Comparison of ENCODE assay signal across 8 mouse cellular contexts in genomic region chr10:21158918-21159443, GRCm38 (mm10). TPM values are rescaled to one million over a fixed set of nuclear protein-coding genes. Genes with fewer than 3 reads are reported as not detected.
A peak's percentile ranks its signal among the peaks of the same experiment; 100 is the strongest.
DNase-seq lines count a peak whose midpoint lies in the region; ATAC-seq and TF ChIP-seq lines count a peak whose summit lies in the region.

No protein-coding gene starts in this region.

- H3K9me3 ChIP-seq in heart, embryonic 14.5 days (ENCODE audit: control insufficient read depth, low read length): no peaks in the 10 kb centered on the region

- peak overlapping the region; percentile 99 for H3K4me2 ChIP-seq in heart, embryonic 14.5 days (ENCODE audit: low read length)

- no peak for TF ChIP-seq CTCF in layer of hippocampus, adult 2 months (conservative IDR thresholded peaks at IDR 0.05)
- no peak for TF ChIP-seq CTCF in spleen, adult 2 months (IDR thresholded peaks at IDR 0.05; ENCODE audit: extremely low read depth, insufficient read depth, insufficient read length, insufficient replicate concordance)

- peaks cover 2 to 21% of the 10 kb centered on the region in 2 experiments; a peak in 2 of 4 replicates for H3K4me1 ChIP-seq in heart, embryonic 14.5 days (ENCODE audit: control insufficient read depth in 2 of 2, insufficient read depth in 2 of 2, low read length in 2 of 2)
- peaks cover 2% of the 10 kb centered on the region; the same call in 1 of the 2 replicates for H3K4me1 ChIP-seq in spleen, adult 2 months (ENCODE audit: control insufficient read depth, insufficient read depth, insufficient read length)

- TF ChIP-seq POLR2A in spleen, adult 2 months (IDR thresholded peaks at IDR 0.05; ENCODE audit: low read depth, low read length): no peak

- peak overlapping the region; percentile 60 for H3K4me3 ChIP-seq in layer of hippocampus, adult 2 months
- peak overlapping the region; percentile 51 to 74 for H3K4me3 ChIP-seq in heart, embryonic 14.5 days (ENCODE audit: control insufficient read depth in 1 of 2, insufficient read depth in 1 of 2, low read depth in 1 of 2, low read length in 2 of 2)
- peak overlapping the region; percentile 69 for H3K4me3 ChIP-seq in spleen, adult 2 months (ENCODE audit: extremely low read depth, insufficient read depth, insufficient read length)

- peaks cover 42% of the 10 kb centered on the region for H3K27me3 ChIP-seq in heart, embryonic 14.5 days (ENCODE audit: control insufficient read depth, insufficient read depth, low read length)
- H3K27me3 ChIP-seq in spleen, adult 2 months (ENCODE audit: control insufficient read depth, insufficient read depth, low read length): no peaks in the 10 kb centered on the region; the same call in 1 of the 2 replicates

- H3K9ac ChIP-seq in heart, embryonic 14.5 days (ENCODE audit: low read length): peak overlapping the region; percentile 82

- DNase-seq in layer of hippocampus, adult 2 months (ENCODE audit: low spot score in 2 of 2): no peak
- DNase-seq in layer of hippocampus, adult 9-11 months: no peak
- DNase-seq in cerebellum, adult 9-11 months: peak; percentile 14
- DNase-seq in kidney, postnatal 25 days: peak; percentile 47 to 72
- DNase-seq in spleen, adult 2 months (ENCODE audit: low read depth in 1 of 2, low spot score in 2 of 2): peak in 1 of 2 experiments; percentile 72
- no peak for DNase-seq in layer of hippocampus, adult 8-10 months (ENCODE audit: low spot score in 2 of 2)

- no peak for ATAC-seq in heart, embryonic 14.5 days (ENCODE audit: insufficient number of reproducible peaks, insufficient read depth, low FRiP score, low read depth)
- peak; percentile 61 for ATAC-seq in megakaryocyte, adult 5-6 weeks (ENCODE audit: poor library complexity, severe bottlenecking)

- 1% methylated on average over 34 of the region's 35 CpGs for WGBS in heart, embryonic 14.5 days
- under 1% methylated on average over 35 of the region's 35 CpGs for WGBS in spleen, adult 2 months

- no peak overlapping the region for H3K27ac ChIP-seq in layer of hippocampus, adult 2 months
- H3K27ac ChIP-seq in heart, embryonic 14.5 days (replicated peaks in 1 of 2; ENCODE audit: control insufficient read depth in 1 of 2, insufficient read depth in 1 of 2, low read depth in 2 of 2, low read length in 2 of 2): no peak overlapping the region
- H3K27ac ChIP-seq in spleen, adult 2 months (ENCODE audit: insufficient read depth, low read length): peak overlapping the region; percentile 62

- H3K36me3 ChIP-seq in heart, embryonic 14.5 days (ENCODE audit: control insufficient read depth, insufficient read depth, low read length): no peaks in the 10 kb centered on the region
- H3K36me3 ChIP-seq in spleen, adult 2 months (ENCODE audit: control insufficient read depth, insufficient read depth, low read length): no peaks in the 10 kb centered on the region

RNA-seq across cellular contexts. Expression of gene Myb, which starts 1.8 kb away (rescaled TPM):
- total RNA-seq in layer of hippocampus, adult 2 months (2021): under 1 TPM; 0.44 to 0.66 TPM
- polyA plus RNA-seq in heart, embryonic 14.5 days (2014; fragmentation: Nextera tagmentation; extraction: Ambion mirVana): 0.90 and 1.0 TPM in 2 replicates
- total RNA-seq in megakaryocyte, adult 5-6 weeks (2015): 42.5 and 45.2 TPM in 2 replicates
- total RNA-seq in megakaryocyte, adult 5-6 weeks (2017): 38.3 and 50.7 TPM in 2 replicates
- polyA plus RNA-seq in spleen, adult 2 months (2012; rRNA removed): 10.4 and 11.5 TPM in 2 replicates
- total RNA-seq in layer of hippocampus, adult 8-10 months (2022): under 1 TPM; 0.54 to 0.71 (median 0.63) TPM

Comparison
In these comparisons a context has a peak if more than half of its experiments do, and no peak if none do; other contexts are left out.
1. DNase-seq: peak in cerebellum, adult 9-11 months (single experiment) and kidney, postnatal 25 days (2 of 2); none in layer of hippocampus, adult 2 months (0 of 2), layer of hippocampus, adult 9-11 months (single experiment) and layer of hippocampus, adult 8-10 months (0 of 2).
2. RNA of gene Myb, which starts 1.8 kb away (total RNA-seq): 38.3 to 50.7 TPM in megakaryocyte, adult 5-6 weeks; 0.44 to 0.66 TPM in layer of hippocampus, adult 2 months and 0.54 to 0.71 TPM in layer of hippocampus, adult 8-10 months; every median in the first group is over 10 times any median in the second.
3. Peak in every context shown above with its lines, with median percentiles within 50 percentile points of each other: H3K4me3 ChIP-seq.